Mouse (Mus musculus): Measurements from ENCODE around the gene Xrcc6. TPM values are rescaled to one million over a fixed set of nuclear protein-coding genes. Genes with fewer than 3 reads are reported as not detected.

The Xrcc6 gene
- polyA plus RNA-seq, 1 experiment = 23.5 TPM

GRCm38 (mm10) chr15:81951159-81951558 is 36.5 kb upstream of the Xrcc6 start:
- TF ChIP-seq POLR2A (IDR thresholded peaks at IDR 0.05; ENCODE audit: extremely low read depth, insufficient read depth, low read length) = no peak
- H3K4me3 ChIP-seq (ENCODE audit: insufficient read depth, low read length) = no peak overlapping the region
- no peaks in the 10 kb centered on the region for H3K4me1 ChIP-seq (ENCODE audit: control insufficient read depth, insufficient read depth, low read length)
- no peak overlapping the region for H3K27ac ChIP-seq (ENCODE audit: insufficient read depth, low read length)

DNA sequence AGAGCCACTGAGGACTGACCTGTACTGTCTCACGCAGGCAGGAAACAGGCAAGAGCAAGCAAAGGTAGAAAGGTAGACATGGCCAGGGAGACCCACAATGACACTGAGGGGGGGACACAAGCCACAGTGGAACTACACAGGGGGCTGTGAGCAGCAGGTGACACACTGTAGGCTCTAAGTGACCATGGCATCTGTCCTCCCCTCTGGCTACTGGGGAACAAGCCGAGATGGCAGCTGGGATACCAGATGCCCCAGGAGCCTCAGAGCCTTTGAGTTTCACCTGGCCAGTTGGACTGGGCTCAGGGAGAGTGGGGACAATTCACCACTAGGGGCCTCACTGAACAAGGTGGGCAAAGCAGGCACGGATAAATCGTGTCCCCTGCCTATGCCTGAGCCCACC is 35.3 kb upstream of the Xrcc6 start:
- Histone ChIP-seq H3K27ac (ENCODE audit: insufficient read depth, low read length) (no peak overlapping the region), H3K4me3 (ENCODE audit: insufficient read depth, low read length) (no peak overlapping the region), H3K4me1 (ENCODE audit: control insufficient read depth, insufficient read depth, low read length) (peaks cover 6% of the 10 kb centered on the region; the same call in 1 of the 2 replicates)
- TF ChIP-seq CTCF (IDR thresholded peaks at IDR 0.05; ENCODE audit: extremely low read depth, insufficient read depth, low read length) = no peak
- TF ChIP-seq POLR2A (IDR thresholded peaks at IDR 0.05; ENCODE audit: extremely low read depth, insufficient read depth, low read length) = no peak

DNA sequence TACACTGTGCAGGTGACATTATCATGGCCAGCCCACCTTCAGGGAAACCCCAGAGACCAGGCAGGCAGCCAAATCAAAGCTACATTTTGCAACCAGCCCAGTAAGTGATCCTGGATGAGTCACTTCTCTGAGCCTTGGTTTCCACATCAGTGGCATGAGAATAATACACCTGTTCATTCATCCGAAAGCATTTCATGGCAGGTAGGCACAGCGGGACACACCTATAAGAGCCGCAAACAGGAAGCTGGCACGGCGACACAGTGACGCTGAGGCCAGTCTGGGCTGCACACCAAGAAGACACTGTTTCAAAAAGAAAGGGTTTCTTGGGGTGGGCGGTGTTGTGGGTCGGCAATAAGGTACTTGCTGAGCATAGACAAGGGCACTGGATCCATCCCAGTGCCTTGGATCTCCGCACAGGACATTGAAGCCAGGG is 33.5 kb upstream of the Xrcc6 start:
- TF ChIP-seq POLR2A (IDR thresholded peaks at IDR 0.05; ENCODE audit: extremely low read depth, insufficient read depth, low read length) = no peak
- no peak for TF ChIP-seq CTCF (IDR thresholded peaks at IDR 0.05; ENCODE audit: extremely low read depth, insufficient read depth, low read length)
- H3K4me1 ChIP-seq (ENCODE audit: control insufficient read depth, insufficient read depth, low read length) = peaks cover 11% of the 10 kb centered on the region; the same call in 1 of the 2 replicates
- no peak overlapping the region for H3K4me3 ChIP-seq (ENCODE audit: insufficient read depth, low read length)
- no peak overlapping the region for H3K27ac ChIP-seq (ENCODE audit: insufficient read depth, low read length)

- no peak for TF ChIP-seq CTCF (IDR thresholded peaks at IDR 0.05; ENCODE audit: extremely low read depth, insufficient read depth, low read length)
- TF ChIP-seq POLR2A (IDR thresholded peaks at IDR 0.05; ENCODE audit: extremely low read depth, insufficient read depth, low read length) = no peak
- Histone ChIP-seq H3K4me1 (ENCODE audit: control insufficient read depth, insufficient read depth, low read length) (peaks cover 12% of the 10 kb centered on the region; the same call in 1 of the 2 replicates), H3K27ac (ENCODE audit: insufficient read depth, low read length) (no peak overlapping the region), H3K4me3 (ENCODE audit: insufficient read depth, low read length) (no peak overlapping the region)
These were observed 32.9 kb upstream of the Xrcc6 start for GRCm38 (mm10) chr15:81954716-81955115.

DNA sequence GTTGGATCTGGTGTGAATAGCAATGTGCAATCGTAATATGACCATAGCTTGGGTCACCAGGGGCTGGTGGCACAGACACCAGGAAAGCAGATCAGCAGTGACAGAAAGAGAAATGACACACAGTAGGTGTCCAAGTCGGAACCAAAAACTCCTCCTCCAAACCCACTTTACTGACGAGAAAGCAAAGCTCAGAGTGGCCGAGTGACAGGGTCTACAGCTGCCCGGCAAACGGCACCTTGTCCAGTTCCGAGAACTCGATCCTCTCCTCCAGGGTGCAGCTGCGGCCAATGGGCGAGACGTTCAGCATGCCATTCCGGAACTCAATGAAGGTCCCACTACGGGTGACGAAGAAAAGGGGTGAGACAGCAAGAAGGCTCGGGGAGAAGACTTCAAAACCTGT is 32.2 kb upstream of the Xrcc6 start:
- Histone ChIP-seq H3K27ac (ENCODE audit: insufficient read depth, low read length) (no peak overlapping the region), H3K4me1 (ENCODE audit: control insufficient read depth, insufficient read depth, low read length) (peaks cover 12% of the 10 kb centered on the region; the same call in 1 of the 2 replicates), H3K4me3 (ENCODE audit: insufficient read depth, low read length) (no peak overlapping the region)
- TF ChIP-seq POLR2A (IDR thresholded peaks at IDR 0.05; ENCODE audit: extremely low read depth, insufficient read depth, low read length) = no peak
- TF ChIP-seq CTCF (IDR thresholded peaks at IDR 0.05; ENCODE audit: extremely low read depth, insufficient read depth, low read length) = no peak

DNA sequence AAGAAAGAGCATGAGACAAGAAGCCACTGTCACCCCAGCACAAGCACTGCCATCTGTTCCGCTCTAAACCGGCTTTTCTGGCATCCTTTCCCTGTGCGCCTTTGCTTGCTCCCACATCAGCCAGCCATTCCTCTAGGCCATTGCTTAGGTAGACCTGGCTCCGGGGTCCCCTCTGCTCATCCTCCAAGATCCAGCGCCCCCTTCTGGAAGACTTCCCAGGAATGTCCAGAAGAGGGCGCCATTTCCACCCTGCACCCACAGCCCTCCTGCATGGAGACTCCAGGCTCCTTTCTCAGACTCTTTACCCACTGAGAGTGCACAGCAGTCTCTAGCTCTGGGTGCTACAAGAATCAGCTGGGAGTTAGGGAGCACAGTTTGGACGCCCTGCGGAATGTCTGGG is 31.2 kb upstream of the Xrcc6 start:
- H3K4me3 ChIP-seq (ENCODE audit: insufficient read depth, low read length) = no peak overlapping the region
- 0 out of 2 replicates have a peak overlapping the region, but pooled peaks have one; percentile 0 for H3K27ac ChIP-seq (ENCODE audit: insufficient read depth, low read length)
- H3K4me1 ChIP-seq (ENCODE audit: control insufficient read depth, insufficient read depth, low read length) = peaks cover 12% of the 10 kb centered on the region; the same call in 1 of the 2 replicates
- peak; percentile 77 for TF ChIP-seq CTCF (IDR thresholded peaks at IDR 0.05; ENCODE audit: extremely low read depth, insufficient read depth, low read length)
- TF ChIP-seq POLR2A (IDR thresholded peaks at IDR 0.05; ENCODE audit: extremely low read depth, insufficient read depth, low read length) = no peak

- peaks cover 12% of the 10 kb centered on the region; the same call in 1 of the 2 replicates for H3K4me1 ChIP-seq (ENCODE audit: control insufficient read depth, insufficient read depth, low read length)
- TF ChIP-seq CTCF (IDR thresholded peaks at IDR 0.05; ENCODE audit: extremely low read depth, insufficient read depth, low read length) (no peak), POLR2A (IDR thresholded peaks at IDR 0.05; ENCODE audit: extremely low read depth, insufficient read depth, low read length) (0 out of 2 replicates have a peak, but pooled peaks have one; percentile 5)
- no peak overlapping the region for H3K27ac ChIP-seq (ENCODE audit: insufficient read depth, low read length)
- H3K4me3 ChIP-seq (ENCODE audit: insufficient read depth, low read length) = 0 out of 2 replicates have a peak overlapping the region, but pooled peaks have one; percentile 4
These were observed 30.0 kb upstream of the Xrcc6 start for GRCm38 (mm10) chr15:81957598-81957997.

DNA sequence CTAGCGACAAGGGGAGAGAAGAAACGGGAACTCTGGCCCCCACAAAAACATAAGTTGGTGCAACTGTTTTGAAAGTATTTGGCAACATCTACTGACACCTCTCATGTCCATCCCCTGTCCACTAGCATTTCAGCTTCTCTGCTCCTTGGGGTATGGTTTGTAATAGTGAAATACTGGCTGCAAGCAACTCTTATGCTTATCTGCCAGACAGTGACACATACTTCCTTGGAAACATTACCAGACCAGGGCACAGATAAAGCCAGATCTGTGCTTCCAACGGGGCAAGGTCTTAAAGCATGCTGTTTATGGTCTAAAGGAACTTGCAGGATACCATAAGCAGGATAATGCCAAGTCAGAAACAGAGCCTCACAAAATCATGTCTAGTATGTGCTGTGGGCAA is 28.7 kb upstream of the Xrcc6 start:
- Histone ChIP-seq H3K4me1 (ENCODE audit: control insufficient read depth, insufficient read depth, low read length) (peaks cover 12% of the 10 kb centered on the region; the same call in 1 of the 2 replicates), H3K4me3 (ENCODE audit: insufficient read depth, low read length) (no peak overlapping the region), H3K27ac (ENCODE audit: insufficient read depth, low read length) (no peak overlapping the region)
- TF ChIP-seq CTCF (IDR thresholded peaks at IDR 0.05; ENCODE audit: extremely low read depth, insufficient read depth, low read length) (no peak), POLR2A (IDR thresholded peaks at IDR 0.05; ENCODE audit: extremely low read depth, insufficient read depth, low read length) (no peak)

DNA sequence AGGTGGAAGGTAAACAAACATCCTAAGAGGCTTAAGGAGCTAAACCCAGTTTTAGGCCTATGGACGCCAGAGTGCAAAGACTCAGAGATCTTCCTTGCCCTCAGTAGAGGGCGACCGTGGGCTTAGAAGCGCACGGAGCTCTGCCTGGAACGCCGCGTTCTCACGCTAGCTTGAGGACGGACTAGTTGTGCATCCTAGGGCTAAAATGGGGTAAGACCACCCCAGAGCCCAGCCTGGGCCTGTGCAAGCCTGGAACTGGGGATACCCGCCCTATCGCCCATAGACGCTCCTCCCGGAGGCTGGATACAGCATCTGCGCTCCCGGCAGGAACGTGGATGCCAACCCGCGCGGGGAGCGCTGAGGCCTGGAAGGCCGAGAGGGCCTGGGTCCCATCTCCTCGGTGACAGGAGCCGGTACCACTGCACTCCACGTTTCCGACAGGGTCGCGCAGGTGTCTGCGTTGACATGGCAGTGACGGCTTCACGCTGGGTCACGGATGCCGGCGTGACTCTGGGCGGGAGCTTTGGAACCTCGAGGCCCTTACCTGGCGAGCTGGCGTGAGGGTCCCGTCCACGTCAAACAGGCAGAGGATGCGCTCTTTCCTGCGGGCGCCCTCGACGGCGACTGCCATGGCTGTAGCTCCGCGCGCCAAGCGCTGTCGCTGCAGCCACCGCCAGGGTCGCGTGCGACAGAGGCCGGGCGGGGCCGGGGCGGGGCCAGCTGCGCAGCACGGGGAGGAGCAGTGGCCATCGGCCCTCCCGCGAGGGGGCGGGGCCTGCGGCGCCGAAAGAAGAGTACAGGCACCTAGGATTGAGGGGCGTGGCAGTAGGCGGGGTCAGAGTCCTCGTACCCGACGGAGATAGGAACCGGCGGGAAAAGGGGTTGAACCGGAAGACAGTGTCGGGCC is 27.2 kb upstream of the Xrcc6 start, which contains the start of gene Pmm1:
Gene Pmm1 (minus strand): TSS at position 760 of the 907 bp plus-strand sequence.
- H3K4me3 ChIP-seq (ENCODE audit: insufficient read depth, low read length) = peak within 1 kb of the TSS; percentile 81

More for the DNA sequence above, 27.2 kb upstream of the Xrcc6 start, which contains the start of gene Pmm1:
- peaks cover 12% of the 10 kb centered on the region; the same call in 1 of the 2 replicates for H3K4me1 ChIP-seq (ENCODE audit: control insufficient read depth, insufficient read depth, low read length)
- peak within 1 kb of the TSS; percentile 96 for H3K27ac ChIP-seq (ENCODE audit: insufficient read depth, low read length)
- TF ChIP-seq CTCF (IDR thresholded peaks at IDR 0.05; ENCODE audit: extremely low read depth, insufficient read depth, low read length) (peak; percentile 75), POLR2A (IDR thresholded peaks at IDR 0.05; ENCODE audit: extremely low read depth, insufficient read depth, low read length) (peak; percentile 57; the same call in 1 of the 2 replicates)

Measured in cortical plate, adult 2 months (tissue).